Mouse (Mus musculus): ENCODE results near the gene Mrpl53. TPM values are rescaled to one million over a fixed set of nuclear protein-coding genes. Genes with fewer than 3 reads are reported as not detected.
A peak's percentile ranks its signal among the peaks of the same experiment; 100 is the strongest.

The Mrpl53 gene
- total and polyA plus RNA-seq, 2 experiments from 2014 or later = 73.7 to 122 TPM

GRCm38 (mm10) chr6:83070247-83070310, 38.8 kb upstream of the Mrpl53 start, which contains the start of gene Tlx2:
Gene Tlx2 (minus strand): TSS chr6:83070293.
- ATAC-seq (no peak), DNase-seq (ENCODE audit: low spot score) (no peak)
- Histone ChIP-seq H3K36me3 (ENCODE audit: insufficient read depth, low read length) (no peaks in the 10 kb centered on the region), H3K4me3 (ENCODE audit: low read length) (peak within 1 kb of the TSS; percentile 23), H3K4me1 (ENCODE audit: insufficient read depth, low read length) (no peaks in the 10 kb centered on the region), H3K9ac (replicated peaks; ENCODE audit: low read length) (no peak within 1 kb of the TSS), H3K27me3 (ENCODE audit: insufficient read depth, low read length) (peaks cover 89% of the 10 kb centered on the region), H3K27ac (no peak within 1 kb of the TSS), H3K9me3 (ENCODE audit: low read length) (no peaks in the 10 kb centered on the region), H3K4me2 (ENCODE audit: low read depth, low read length) (no peak within 1 kb of the TSS; the same call in 1 of the 2 replicates)
- TF ChIP-seq CTCF (IDR thresholded peaks at IDR 0.05; ENCODE audit: low read depth) = no peak
- WGBS = 0% methylated on average over 9 of the region's 10 CpGs

GRCm38 (mm10) chr6:83070311-83071219, 38.3 kb upstream of the Mrpl53 start:
- Histone ChIP-seq H3K4me2 (ENCODE audit: low read depth, low read length) (no peak overlapping the region; the same call in 1 of the 2 replicates), H3K9me3 (ENCODE audit: low read length) (no peaks in the 10 kb centered on the region), H3K4me3 (ENCODE audit: low read length) (peak overlapping the region; percentile 1; the same call in 1 of the 2 replicates), H3K9ac (replicated peaks; ENCODE audit: low read length) (no peak overlapping the region), H3K27me3 (ENCODE audit: insufficient read depth, low read length) (peaks cover 89% of the 10 kb centered on the region), H3K36me3 (ENCODE audit: insufficient read depth, low read length) (no peaks in the 10 kb centered on the region), H3K4me1 (ENCODE audit: insufficient read depth, low read length) (no peaks in the 10 kb centered on the region), H3K27ac (no peak overlapping the region)
- no peak for TF ChIP-seq CTCF (IDR thresholded peaks at IDR 0.05; ENCODE audit: low read depth)
- DNase-seq (ENCODE audit: low spot score) = no peak
- ATAC-seq = no peak
- WGBS = 2% methylated on average over 56 of the region's 58 CpGs

GRCm38 (mm10) chr6:83071220-83071619, 37.6 kb upstream of the Mrpl53 start:
- under 1% methylated on average over 19 of the region's 24 CpGs for WGBS
- Histone ChIP-seq H3K27me3 (ENCODE audit: insufficient read depth, low read length) (peaks cover 85% of the 10 kb centered on the region), H3K27ac (no peak overlapping the region), H3K36me3 (ENCODE audit: insufficient read depth, low read length) (no peaks in the 10 kb centered on the region), H3K4me2 (ENCODE audit: low read depth, low read length) (no peak overlapping the region), H3K4me1 (ENCODE audit: insufficient read depth, low read length) (no peaks in the 10 kb centered on the region), H3K9me3 (ENCODE audit: low read length) (no peaks in the 10 kb centered on the region), H3K4me3 (ENCODE audit: low read length) (no peak overlapping the region), H3K9ac (replicated peaks; ENCODE audit: low read length) (no peak overlapping the region)
- DNase-seq (ENCODE audit: low spot score) = no peak
- ATAC-seq = peak; percentile 27; the same call in 1 of the 2 replicates
- TF ChIP-seq CTCF (IDR thresholded peaks at IDR 0.05; ENCODE audit: low read depth) = no peak

- no peaks in the 10 kb centered on the region for H3K9me3 ChIP-seq (ENCODE audit: low read length)
- no peak overlapping the region for H3K4me2 ChIP-seq (ENCODE audit: low read depth, low read length)
- H3K27ac ChIP-seq = no peak overlapping the region
- no peak for DNase-seq (ENCODE audit: low spot score)
- H3K27me3 ChIP-seq (ENCODE audit: insufficient read depth, low read length) = peaks cover 54% of the 10 kb centered on the region
- H3K36me3 ChIP-seq (ENCODE audit: insufficient read depth, low read length) = no peaks in the 10 kb centered on the region
- ATAC-seq = no peak
- H3K9ac ChIP-seq (replicated peaks; ENCODE audit: low read length) = no peak overlapping the region
- peak; percentile 35 for TF ChIP-seq CTCF (IDR thresholded peaks at IDR 0.05; ENCODE audit: low read depth)
- no peaks in the 10 kb centered on the region for H3K4me1 ChIP-seq (ENCODE audit: insufficient read depth, low read length)
- H3K4me3 ChIP-seq (ENCODE audit: low read length) = no peak overlapping the region
- 9% methylated on average over 2 of the region's 2 CpGs for WGBS
Observed at GRCm38 (mm10) chr6:83074979-83075378, 33.9 kb upstream of the Mrpl53 start.

- Histone ChIP-seq H3K4me3 (ENCODE audit: low read length) (peak within 1 kb of the TSS; percentile 66), H3K9me3 (ENCODE audit: low read length) (no peaks in the 10 kb centered on the region), H3K9ac (replicated peaks; ENCODE audit: low read length) (peak within 1 kb of the TSS; percentile 59), H3K4me1 (ENCODE audit: insufficient read depth, low read length) (no peaks in the 10 kb centered on the region), H3K4me2 (ENCODE audit: low read depth, low read length) (peak within 1 kb of the TSS; percentile 86), H3K27ac (peak within 1 kb of the TSS; percentile 95), H3K27me3 (ENCODE audit: insufficient read depth, low read length) (peaks cover 26% of the 10 kb centered on the region), H3K36me3 (ENCODE audit: insufficient read depth, low read length) (0 out of 2 replicates have a peak, but pooled peaks cover 4% of the 10 kb centered on the region)
- DNase-seq (ENCODE audit: low spot score) = peak; percentile 28
- ATAC-seq = peak; percentile 68
- under 1% methylated on average over 54 of the region's 54 CpGs for WGBS
- no peak for TF ChIP-seq CTCF (IDR thresholded peaks at IDR 0.05; ENCODE audit: low read depth)
Observed at GRCm38 (mm10) chr6:83077630-83078323, 31.1 kb upstream of the Mrpl53 start, which contains the start of gene Pcgf1. Gene Pcgf1 (plus strand): TSS chr6:83077869.

GRCm38 (mm10) chr6:83078324-83078858, 30.4 kb upstream of the Mrpl53 start:
- H3K4me3 ChIP-seq (ENCODE audit: low read length) = peak overlapping the region; percentile 66
- no peaks in the 10 kb centered on the region for H3K4me1 ChIP-seq (ENCODE audit: insufficient read depth, low read length)
- no peaks in the 10 kb centered on the region for H3K9me3 ChIP-seq (ENCODE audit: low read length)
- peak; percentile 62 for TF ChIP-seq CTCF (IDR thresholded peaks at IDR 0.05; ENCODE audit: low read depth)
- DNase-seq (ENCODE audit: low spot score) = peak; percentile 99
- peaks cover 24% of the 10 kb centered on the region for H3K27me3 ChIP-seq (ENCODE audit: insufficient read depth, low read length)
- under 1% methylated on average over 46 of the region's 46 CpGs for WGBS
- peak overlapping the region; percentile 95 for H3K27ac ChIP-seq
- peak overlapping the region; percentile 59 for H3K9ac ChIP-seq (replicated peaks; ENCODE audit: low read length)
- H3K36me3 ChIP-seq (ENCODE audit: insufficient read depth, low read length) = 0 out of 2 replicates have a peak, but pooled peaks cover 4% of the 10 kb centered on the region
- ATAC-seq = peak; percentile 94
- peak overlapping the region; percentile 86 for H3K4me2 ChIP-seq (ENCODE audit: low read depth, low read length)
